Mouse (Mus musculus): ENCODE results near the gene Ipo13. TPM values are rescaled to one million over a fixed set of nuclear protein-coding genes. Genes with fewer than 3 reads are reported as not detected.
A peak's percentile ranks its signal among the peaks of the same experiment; 100 is the strongest.

The Ipo13 gene
- polyA plus RNA-seq, 1 experiment = 7.4 TPM

DNA sequence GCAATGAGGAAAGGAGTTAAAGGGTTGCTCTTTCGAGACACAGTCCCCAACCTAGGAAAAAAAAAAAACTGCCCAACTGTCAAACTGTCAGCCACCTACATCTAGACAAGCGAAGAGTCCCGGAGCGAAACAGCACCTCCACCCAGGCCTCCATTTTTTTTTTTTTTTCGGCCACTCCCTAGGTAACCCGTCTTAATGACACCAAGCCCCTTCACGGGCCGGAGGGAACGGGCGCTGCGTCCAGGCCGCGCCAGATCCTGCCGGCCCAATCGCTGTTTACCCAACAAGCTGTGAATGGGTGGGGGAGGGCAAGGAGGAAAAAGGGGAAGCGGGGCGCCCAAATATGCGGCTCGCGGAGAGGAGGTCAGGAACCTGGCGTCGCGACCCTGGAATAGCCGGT lies 28.2 kb downstream of the Ipo13 start:
- TF ChIP-seq FLI1 (IDR thresholded peaks at IDR 0.05; ENCODE audit: low read length) = no peak
- TF ChIP-seq GATA1 (IDR thresholded peaks at IDR 0.05; ENCODE audit: borderline replicate concordance, low read length) = no peak
- H3K4me1 ChIP-seq = peaks cover 53% of the 10 kb centered on the region

DNA sequence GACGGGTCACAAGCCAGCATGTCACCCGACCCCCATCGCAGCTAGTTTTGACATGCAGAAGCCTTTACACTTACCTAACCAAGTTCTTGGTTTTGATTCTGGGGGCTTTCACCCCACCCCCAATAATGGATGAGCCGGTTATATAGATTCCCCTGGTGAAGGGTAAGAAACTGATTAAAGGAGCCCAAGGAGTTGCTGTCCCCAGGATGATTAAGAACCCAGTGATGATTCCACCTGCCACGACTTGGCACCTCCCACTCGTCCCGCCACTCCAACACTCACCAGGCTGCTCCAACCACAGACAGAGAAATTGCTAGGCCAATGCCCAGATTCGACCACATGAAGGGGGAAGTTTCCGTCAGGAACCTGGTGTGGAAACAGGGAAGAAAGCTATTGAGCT lies 28.8 kb downstream of the Ipo13 start:
- H3K36me3 ChIP-seq (replicated peaks; ENCODE audit: low read length) = peaks cover 48% of the 10 kb centered on the region
- H3K4me1 ChIP-seq = peaks cover 49% of the 10 kb centered on the region
- no peak for TF ChIP-seq FLI1 (IDR thresholded peaks at IDR 0.05; ENCODE audit: low read length)
- no peak for TF ChIP-seq GATA1 (IDR thresholded peaks at IDR 0.05; ENCODE audit: borderline replicate concordance, low read length)
- peak overlapping the region; percentile 96 for H3K4me3 ChIP-seq (replicated peaks)
- H3K9me3 ChIP-seq = no peaks in the 10 kb centered on the region
- peaks cover 35% of the 10 kb centered on the region for H3K27me3 ChIP-seq (replicated peaks)

More for the DNA sequence above, 28.2 kb downstream of the Ipo13 start:
- peaks cover 48% of the 10 kb centered on the region for H3K36me3 ChIP-seq (replicated peaks; ENCODE audit: low read length)
- peaks cover 28% of the 10 kb centered on the region for H3K27me3 ChIP-seq (replicated peaks)
- H3K4me3 ChIP-seq (replicated peaks) = peak overlapping the region; percentile 96
- no peaks in the 10 kb centered on the region for H3K9me3 ChIP-seq

DNA sequence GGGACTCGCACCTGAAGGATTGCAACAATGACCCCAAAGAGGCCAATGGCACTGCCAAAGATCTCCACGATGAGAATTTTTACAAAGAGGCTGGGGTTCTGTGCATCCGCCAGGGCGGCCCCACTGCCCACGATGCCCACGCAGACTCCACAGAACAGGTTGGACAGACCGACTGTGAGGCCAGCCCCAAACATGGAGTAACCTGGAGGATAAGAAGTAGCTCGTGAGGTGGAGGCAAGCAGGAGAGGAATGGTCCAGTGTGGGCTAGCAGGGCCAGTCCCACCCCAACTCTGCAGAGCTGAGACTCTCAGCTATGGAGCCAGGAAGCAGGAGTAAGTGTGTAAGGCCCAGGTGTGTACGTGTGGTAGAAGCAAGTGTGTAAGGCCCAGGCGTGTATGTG lies 29.7 kb downstream of the Ipo13 start:
- peaks cover 40% of the 10 kb centered on the region for H3K4me1 ChIP-seq
- no peaks in the 10 kb centered on the region for H3K9me3 ChIP-seq
- H3K36me3 ChIP-seq (replicated peaks; ENCODE audit: low read length) = peaks cover 44% of the 10 kb centered on the region
- H3K27me3 ChIP-seq (replicated peaks) = peaks cover 44% of the 10 kb centered on the region
- no peak for TF ChIP-seq FLI1 (IDR thresholded peaks at IDR 0.05; ENCODE audit: low read length)
- no peak for TF ChIP-seq GATA1 (IDR thresholded peaks at IDR 0.05; ENCODE audit: borderline replicate concordance, low read length)
- peak overlapping the region; percentile 59 for H3K4me3 ChIP-seq (replicated peaks)

DNA sequence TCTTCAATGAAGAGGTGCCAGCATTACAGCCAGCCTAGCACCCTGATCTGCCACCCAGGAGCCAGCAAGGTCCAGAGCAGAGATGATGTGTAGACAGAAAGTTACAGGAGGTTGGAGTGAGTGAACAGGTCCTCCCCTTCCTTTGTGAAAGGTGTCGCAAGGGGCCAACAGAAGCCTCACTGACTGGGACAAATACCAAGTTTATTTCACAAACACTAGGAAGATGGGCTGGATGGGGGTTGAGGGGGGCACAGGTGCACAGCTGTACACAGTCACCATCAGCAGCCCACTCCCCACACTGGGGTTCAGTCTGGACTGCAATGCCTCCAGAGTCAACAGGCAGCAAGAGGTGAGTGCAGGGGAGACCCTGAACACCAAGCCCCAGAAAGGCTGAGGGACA lies 30.7 kb downstream of the Ipo13 start:
- Histone ChIP-seq H3K9me3 (no peaks in the 10 kb centered on the region), H3K4me3 (replicated peaks) (no peak overlapping the region), H3K4me1 (peaks cover 36% of the 10 kb centered on the region), H3K27me3 (replicated peaks) (peaks cover 52% of the 10 kb centered on the region), H3K36me3 (replicated peaks; ENCODE audit: low read length) (peaks cover 34% of the 10 kb centered on the region)
- TF ChIP-seq FLI1 (IDR thresholded peaks at IDR 0.05; ENCODE audit: low read length) (no peak), GATA1 (IDR thresholded peaks at IDR 0.05; ENCODE audit: borderline replicate concordance, low read length) (no peak)

DNA sequence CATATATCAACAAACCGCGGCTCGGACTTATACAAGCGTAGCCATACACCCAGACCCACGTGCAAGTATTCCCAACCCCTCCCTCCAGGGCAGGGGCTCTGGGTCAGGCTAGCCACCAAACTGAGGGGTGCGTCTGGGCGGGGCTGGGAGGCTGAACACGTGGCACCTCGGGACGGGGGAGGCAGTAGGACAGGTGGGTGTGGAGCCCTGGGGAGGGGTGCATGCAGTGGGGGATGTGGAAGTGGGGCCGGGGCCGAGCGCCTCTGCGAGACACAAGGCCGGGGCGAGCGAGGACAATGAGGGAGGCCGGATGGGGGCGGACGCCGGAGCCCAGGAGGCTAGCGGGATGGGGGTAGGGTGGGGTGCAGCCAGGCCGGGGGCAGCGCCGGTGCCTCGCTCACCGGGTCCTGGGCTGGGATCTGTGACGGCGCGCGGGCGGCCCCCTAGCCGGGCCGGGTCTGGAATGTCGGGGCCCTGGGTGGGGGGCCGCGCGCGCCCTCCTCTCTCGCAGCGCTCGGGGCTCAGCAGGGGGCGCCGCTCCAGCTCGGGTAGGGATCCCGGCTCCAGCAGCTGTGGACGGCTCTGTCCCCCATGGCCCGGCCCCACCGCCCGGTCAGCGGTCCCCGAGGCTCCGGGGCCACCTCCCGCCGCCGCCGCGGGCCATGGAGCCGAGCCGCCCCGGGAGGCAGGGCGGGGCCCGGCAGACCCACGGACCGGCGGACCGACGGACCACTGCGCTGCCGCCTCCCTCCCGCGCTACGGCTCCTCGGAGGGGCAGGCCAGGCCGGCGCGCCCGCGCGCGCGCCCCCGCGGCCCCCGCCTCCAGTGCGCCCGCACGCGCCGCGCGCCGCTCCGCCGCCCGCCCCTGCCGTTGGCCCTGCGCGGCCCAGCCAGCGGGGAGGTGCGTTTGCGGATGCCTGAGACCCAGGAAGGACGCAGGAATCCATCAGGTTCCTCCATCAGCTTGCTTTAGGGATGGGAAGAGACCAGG lies 31.8 kb downstream of the Ipo13 start, which contains the start of gene B4galt2:
Gene B4galt2, minus strand, starts transcription at position 787 of the 991 bp plus-strand sequence.
- Histone ChIP-seq H3K4me1 (peaks cover 36% of the 10 kb centered on the region), H3K36me3 (replicated peaks; ENCODE audit: low read length) (peaks cover 29% of the 10 kb centered on the region), H3K27me3 (replicated peaks) (peaks cover 62% of the 10 kb centered on the region), H3K9me3 (no peaks in the 10 kb centered on the region), H3K4me3 (replicated peaks) (peak within 1 kb of the TSS; percentile 85)
- no peak for TF ChIP-seq FLI1 (IDR thresholded peaks at IDR 0.05; ENCODE audit: low read length)
- TF ChIP-seq GATA1 (IDR thresholded peaks at IDR 0.05; ENCODE audit: borderline replicate concordance, low read length) = no peak

DNA sequence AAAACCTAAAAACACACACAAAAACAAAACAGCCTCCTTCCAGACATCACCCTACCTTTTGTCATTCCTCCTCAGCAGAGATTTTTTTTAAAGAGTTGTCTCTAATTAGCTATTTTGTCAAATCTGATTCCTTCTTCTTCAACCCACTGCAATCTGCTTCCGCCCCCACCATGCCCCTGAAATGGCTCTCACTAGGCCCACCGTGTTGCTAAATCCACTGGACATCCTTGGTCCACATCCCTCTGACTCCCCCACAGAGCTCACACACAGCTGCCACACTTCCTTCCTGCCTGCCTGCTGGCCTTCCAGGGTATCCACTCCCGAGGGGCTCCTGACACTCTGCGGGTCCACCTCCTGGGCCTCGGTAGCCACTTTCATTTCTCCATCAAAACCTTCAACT lies 36.1 kb downstream of the Ipo13 start:
- Histone ChIP-seq H3K4me3 (replicated peaks) (no peak overlapping the region), H3K27me3 (replicated peaks) (peaks cover 83% of the 10 kb centered on the region), H3K9me3 (no peaks in the 10 kb centered on the region), H3K36me3 (replicated peaks; ENCODE audit: low read length) (peaks cover 3% of the 10 kb centered on the region), H3K4me1 (peaks cover 7% of the 10 kb centered on the region)
- no peak for TF ChIP-seq GATA1 (IDR thresholded peaks at IDR 0.05; ENCODE audit: borderline replicate concordance, low read length)
- TF ChIP-seq FLI1 (IDR thresholded peaks at IDR 0.05; ENCODE audit: low read length) = no peak

DNA sequence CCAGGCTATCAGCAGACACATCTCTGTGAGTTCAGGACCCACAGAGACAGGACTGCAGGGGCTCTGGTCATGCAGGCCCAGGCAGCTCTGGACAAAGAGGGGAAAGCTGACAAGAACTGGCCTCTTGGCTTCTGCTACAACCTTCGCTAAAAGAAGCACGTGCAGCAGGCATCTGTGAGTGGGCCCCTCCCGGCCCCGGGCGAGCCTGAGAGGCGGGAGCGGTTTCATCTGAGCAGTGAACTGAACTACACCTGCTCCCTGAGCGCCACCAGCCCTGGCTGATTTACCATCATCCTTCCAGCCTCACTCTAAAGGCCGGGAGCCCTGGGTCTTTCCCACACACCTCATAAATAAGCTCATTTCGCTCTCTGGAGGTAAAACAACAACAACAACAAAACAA lies 36.5 kb downstream of the Ipo13 start:
- Histone ChIP-seq H3K9me3 (no peaks in the 10 kb centered on the region), H3K4me3 (replicated peaks) (no peak overlapping the region), H3K27me3 (replicated peaks) (peaks cover 83% of the 10 kb centered on the region), H3K4me1 (peaks cover 3% of the 10 kb centered on the region; the same call in 1 of the 2 replicates), H3K36me3 (replicated peaks; ENCODE audit: low read length) (no peaks in the 10 kb centered on the region)
- TF ChIP-seq GATA1 (IDR thresholded peaks at IDR 0.05; ENCODE audit: borderline replicate concordance, low read length) (no peak), FLI1 (IDR thresholded peaks at IDR 0.05; ENCODE audit: low read length) (no peak)

DNA sequence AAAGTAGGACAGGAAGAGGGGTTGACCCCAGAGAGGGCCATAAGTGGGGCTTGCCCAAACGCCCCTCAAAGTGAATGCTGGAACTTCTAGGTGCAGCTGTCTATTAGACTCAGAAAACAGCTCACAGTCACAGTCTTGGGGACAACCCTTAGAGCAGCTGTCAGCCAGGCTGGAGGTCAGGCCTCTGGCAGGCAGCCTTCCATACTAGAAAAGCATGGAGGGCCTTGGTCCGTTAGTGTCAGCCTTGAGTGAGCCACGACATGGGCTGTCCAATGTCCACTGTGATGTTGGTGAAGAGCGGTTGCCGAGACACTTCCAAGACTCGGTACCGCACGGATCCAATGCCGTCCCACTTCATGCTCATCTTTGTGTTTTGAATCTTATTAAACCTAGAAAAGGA lies 41.2 kb downstream of the Ipo13 start:
- Histone ChIP-seq H3K27me3 (replicated peaks) (peaks cover 84% of the 10 kb centered on the region), H3K4me1 (peaks cover 10% of the 10 kb centered on the region), H3K36me3 (replicated peaks; ENCODE audit: low read length) (no peaks in the 10 kb centered on the region), H3K4me3 (replicated peaks) (no peak overlapping the region), H3K9me3 (no peaks in the 10 kb centered on the region)
- TF ChIP-seq FLI1 (IDR thresholded peaks at IDR 0.05; ENCODE audit: low read length) = no peak
- TF ChIP-seq GATA1 (IDR thresholded peaks at IDR 0.05; ENCODE audit: borderline replicate concordance, low read length) = no peak

DNA sequence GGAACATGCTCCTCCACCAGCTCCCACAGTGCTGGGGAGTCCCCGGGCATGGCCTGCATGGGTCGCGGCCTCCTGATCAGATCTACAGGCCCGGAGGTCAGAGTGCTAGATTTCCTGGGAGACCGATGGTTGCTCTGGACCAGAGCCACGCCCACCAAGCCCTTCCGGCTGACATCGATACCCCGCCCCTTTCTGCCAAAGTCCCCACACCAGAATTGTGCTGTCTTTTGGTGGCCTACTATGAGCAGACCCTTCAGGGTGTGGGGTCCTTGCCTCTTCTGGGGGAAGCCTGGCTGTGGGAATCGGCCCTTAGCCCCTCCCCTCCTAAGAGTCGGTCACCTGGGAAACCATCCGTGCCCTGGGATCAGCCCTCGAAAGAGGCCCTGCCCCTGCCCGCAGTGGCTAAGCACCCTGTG lies 42.3 kb downstream of the Ipo13 start, which contains the start of gene Ccdc24:
Gene Ccdc24, minus strand, starts transcription at position 87 of the 416 bp plus-strand sequence.
- no peak for TF ChIP-seq GATA1 (IDR thresholded peaks at IDR 0.05; ENCODE audit: borderline replicate concordance, low read length)
- TF ChIP-seq FLI1 (IDR thresholded peaks at IDR 0.05; ENCODE audit: low read length) = no peak
- Histone ChIP-seq H3K4me1 (peaks cover 15% of the 10 kb centered on the region), H3K4me3 (replicated peaks) (peak within 1 kb of the TSS; percentile 26), H3K27me3 (replicated peaks) (peaks cover 83% of the 10 kb centered on the region), H3K36me3 (replicated peaks; ENCODE audit: low read length) (no peaks in the 10 kb centered on the region), H3K9me3 (no peaks in the 10 kb centered on the region)

DNA sequence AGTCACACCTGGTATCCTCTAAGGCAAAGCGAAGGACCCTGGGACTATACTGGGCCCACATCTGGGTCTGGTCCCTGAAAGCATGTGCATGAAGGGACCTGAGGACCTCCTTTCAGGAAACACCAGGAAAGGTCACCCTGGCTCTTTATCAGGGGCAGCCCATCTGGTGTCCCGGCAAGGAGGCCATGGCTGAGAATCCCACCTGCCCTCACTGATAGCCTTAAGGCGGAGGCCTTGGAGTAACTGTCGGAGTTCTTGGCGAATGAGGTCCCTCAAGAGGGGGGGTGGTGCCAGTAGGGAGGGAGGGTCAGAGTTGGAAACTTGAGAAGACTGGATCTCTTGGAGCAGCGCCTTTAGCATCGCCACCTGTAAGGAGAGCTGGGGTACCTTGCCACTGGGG lies 43.0 kb downstream of the Ipo13 start:
- peaks cover 16% of the 10 kb centered on the region for H3K4me1 ChIP-seq
- peaks cover 83% of the 10 kb centered on the region for H3K27me3 ChIP-seq (replicated peaks)
- TF ChIP-seq FLI1 (IDR thresholded peaks at IDR 0.05; ENCODE audit: low read length) (no peak), GATA1 (IDR thresholded peaks at IDR 0.05; ENCODE audit: borderline replicate concordance, low read length) (no peak)
- H3K36me3 ChIP-seq (replicated peaks; ENCODE audit: low read length) = no peaks in the 10 kb centered on the region
- H3K9me3 ChIP-seq = no peaks in the 10 kb centered on the region
- no peak overlapping the region for H3K4me3 ChIP-seq (replicated peaks)
